Mouse (Mus musculus) spleen, adult 18-20 months (tissue): Measurements from ENCODE around the gene Ikbkg.
"Not testable (repeated sequence)": the region's sequence is repeated elsewhere in the genome, so short reads cannot be mapped to it uniquely, and the experiment has no call there.

Source experiments
- DNase-seq, 2 experiments: peaks; one replicate each; pipeline ENCODE4 v3.0.0; 2022; ENCODE audit warnings: mixed read lengths in 2 of 2

Gene Ikbkg

DNA sequence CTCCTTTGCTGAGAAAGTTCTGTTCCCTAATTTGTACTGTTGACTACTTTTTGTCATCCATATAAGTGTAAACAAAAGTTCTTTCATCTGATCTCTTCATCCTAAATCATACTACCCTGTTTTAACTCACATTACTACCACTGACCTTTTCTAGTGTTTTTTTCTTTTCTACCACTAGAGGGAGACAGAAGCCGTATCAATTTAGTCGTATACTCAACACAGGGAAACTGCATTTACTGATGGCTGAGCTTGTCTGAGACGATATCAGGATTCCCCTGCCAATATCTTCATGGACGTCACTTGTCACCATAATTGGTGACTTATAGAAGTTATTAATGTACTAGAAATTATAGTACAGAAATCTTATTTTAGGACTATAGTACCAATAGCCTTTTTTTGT is 59.7 kb downstream of the Ikbkg start:
- DNase-seq, result no peak

- DNase-seq, result not testable (repeated sequence)
Measured at GRCm38 (mm10) chrX:74481349-74481885, 88.3 kb downstream of the Ikbkg start, which contains the start of gene Gm6880. Gene Gm6880 (minus strand): TSS chrX:74481399.

DNA sequence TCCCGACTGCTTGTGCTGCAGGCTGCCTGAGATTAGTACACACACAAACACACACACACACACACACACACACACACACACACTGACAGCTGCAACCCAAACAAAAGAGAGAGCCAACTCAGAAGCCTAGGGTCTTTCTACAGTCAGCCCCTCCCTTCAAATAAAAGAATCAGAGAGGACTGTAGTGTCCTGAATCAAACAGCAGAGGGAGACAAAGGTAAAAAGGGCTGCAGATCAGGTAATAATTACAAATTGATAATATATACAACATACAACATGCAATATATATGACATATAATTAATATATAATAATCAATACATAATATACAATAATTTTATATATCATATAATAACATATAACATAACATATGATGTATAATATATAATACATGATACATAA is 104.0 kb downstream of the Ikbkg start:
- DNase-seq, result no peak
